Mouse (Mus musculus) cerebellum, adult 9-11 months (tissue): Measurements from ENCODE around the gene Evc.
A peak's percentile ranks its signal among the peaks of the same experiment; 100 is the strongest.

Source experiments
- DNase-seq: peaks from one replicate; pipeline ENCODE4 v3.0.0; 2022

Gene Evc

DNA sequence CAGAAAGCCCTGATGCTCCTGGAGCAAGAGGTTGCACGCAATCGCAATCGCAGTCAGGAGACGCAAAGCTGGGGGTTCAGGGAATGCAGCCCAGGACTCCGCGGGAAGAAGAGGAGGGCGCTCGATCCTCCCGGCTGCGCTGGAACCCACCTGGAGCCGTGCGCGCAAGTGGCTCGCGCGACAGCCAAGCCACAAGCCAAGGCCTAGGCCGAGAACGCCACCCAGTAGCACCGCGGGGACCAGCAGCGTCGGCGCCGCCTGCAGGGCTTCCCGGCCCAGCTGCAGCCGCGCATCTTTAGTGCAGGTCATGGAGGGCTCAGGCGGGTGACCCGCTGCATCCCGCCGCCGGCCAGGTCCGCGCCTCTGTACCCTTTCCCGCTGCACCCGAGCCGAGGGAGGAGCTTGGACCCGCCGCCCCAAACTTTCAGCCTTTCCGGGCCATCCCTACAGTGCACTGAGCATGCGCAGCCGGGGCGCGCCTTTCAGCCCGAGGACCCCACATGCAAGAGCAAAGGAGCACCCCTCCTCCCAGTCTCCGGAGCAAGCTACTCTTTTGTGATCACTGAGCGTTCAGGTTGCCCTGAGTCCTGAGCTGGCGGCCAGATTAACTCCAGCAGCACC lies at the start of gene Evc:
Evc (minus strand) TSS at position 410 of the 621 bp plus-strand sequence.
- DNase-seq: peak; percentile 11

DNA sequence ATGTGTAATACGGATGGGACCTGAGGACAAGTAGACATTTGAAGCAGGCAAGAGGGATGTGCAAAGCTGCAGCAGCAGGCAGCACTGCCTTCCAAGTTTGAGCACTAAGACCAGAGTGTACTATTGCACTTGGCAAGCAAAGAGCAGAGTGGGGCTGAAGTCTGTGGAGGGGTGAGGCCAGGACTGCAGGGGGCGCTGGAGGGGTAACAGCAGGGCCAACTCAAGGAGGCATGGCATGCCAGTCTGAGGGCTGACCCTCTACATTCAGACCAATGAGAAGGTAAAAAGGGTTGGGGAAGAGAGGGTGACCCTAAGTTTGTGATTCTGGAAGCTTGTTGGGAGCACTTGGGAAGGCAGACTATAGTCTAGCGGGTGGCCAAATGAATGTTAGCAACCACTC lies 46.9 kb upstream of the Evc start:
- no peak for DNase-seq

DNA sequence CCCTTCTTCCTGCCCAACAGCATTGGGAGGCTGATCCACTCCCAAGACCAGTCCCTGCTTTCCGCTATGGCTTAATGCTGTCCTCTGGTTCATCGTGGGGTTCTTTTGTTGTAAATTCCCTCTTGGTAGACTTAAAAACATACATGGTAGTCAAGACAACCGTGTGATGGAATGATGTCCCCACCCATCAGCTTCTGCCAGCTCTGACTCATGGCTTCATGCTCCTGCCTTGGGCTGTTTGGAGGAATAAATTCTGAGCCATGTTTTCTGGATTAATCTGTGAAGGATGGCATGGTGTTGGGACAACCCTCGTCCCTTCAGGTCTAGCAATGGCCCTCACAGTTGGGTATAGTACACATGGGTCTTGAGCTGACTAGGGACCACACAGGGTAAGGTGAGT lies 43.9 kb upstream of the Evc start:
- no peak for DNase-seq

DNA sequence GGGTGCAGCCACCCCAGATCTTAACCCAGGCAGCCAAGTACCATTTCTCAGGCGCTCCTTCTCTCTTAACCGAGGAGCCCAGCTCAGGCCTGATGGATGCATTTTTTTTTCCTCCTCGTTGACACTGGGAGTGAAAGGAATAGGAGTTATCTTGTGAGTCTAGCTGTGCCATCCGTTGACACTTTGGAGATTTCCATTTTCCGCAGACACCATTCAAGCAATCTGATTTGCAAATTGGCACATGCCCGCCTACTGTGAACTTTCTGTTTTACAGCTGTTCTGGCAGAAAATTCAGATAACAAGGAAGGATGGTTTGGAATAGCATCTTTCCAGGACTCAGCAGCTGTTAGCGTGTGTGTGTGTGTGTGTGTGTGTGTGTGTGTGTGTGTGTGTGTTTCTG lies 40.7 kb upstream of the Evc start:
- DNase-seq: no peak

DNA sequence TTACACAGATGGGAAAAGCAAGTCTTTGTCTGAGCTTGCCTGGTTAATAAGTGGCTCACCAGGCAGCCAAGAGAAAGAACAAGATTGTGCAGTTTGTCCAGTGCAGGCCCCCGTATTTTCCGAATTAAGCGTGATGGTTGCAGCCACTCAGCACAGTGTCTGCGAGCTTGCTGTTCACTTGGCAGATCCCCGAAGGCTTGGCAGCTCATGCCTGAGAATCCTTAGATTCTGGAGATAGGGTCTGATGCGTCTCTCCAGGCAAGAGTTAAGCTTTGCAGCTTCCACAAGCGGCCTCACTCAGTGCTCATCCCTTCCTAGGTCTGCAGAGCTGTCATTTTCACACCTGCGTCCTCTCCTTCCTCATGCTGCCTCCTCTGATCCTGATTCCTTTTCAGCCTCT lies 32.1 kb upstream of the Evc start:
- no peak for DNase-seq

DNA sequence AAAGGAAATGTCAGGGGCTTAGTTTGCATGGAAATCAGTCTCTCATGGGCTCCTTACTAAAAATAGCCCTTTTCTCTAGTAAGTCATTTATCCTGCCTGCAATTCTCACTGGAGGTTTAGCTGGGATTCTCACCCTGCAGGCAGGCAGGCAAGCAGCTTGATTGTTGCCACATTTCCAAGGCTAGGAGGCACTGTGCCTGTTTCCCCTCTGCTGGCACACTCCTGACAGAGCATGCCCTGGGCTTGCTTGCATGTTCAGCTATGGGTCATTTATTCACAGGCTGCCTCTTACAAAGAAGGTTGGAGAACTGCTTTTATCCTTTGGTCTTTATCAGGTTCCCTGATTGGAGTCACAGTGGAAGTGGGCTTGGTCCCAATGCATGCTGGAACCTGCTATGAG lies 29.1 kb upstream of the Evc start:
- no peak for DNase-seq

DNA sequence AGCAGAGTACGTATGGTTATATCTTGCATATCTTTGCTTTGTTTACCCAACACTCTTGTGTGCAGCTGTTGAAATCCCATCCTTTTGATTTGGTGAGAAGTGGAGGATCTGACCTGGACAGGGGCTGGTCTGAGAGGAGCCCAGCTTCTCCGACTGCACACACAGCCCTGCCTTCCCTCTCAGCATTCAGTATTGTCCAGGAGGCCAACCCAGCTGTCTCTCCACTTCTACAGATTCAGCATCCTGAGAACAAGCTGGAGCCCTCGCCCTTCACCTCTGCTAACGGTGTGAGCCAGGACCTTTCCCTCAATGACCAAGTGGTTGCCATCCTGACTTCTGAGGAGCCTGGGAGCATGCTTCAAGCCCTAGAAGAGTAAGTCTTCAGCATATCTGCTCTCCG lies 26.6 kb upstream of the Evc start:
- no peak for DNase-seq

DNA sequence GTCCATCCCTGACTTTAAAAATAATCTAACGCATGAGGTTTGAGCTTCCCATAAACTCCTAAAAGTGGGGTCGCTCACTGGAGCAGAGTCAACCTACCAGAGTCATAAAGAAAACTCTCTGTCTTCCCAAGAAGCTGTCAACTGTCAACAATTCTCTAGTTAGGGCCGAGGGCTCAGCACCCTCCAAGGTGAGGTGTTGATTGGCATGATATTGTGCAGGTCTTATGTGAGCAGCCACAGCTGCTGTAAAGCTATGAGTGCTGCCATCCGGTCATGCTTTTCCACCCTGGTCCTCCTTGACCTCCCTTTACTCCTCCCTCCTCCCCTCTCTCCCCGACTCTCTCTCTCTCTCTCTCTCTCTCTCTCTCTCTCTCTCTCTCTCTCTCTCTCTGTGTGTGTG lies 25.9 kb upstream of the Evc start:
- DNase-seq: no peak

DNA sequence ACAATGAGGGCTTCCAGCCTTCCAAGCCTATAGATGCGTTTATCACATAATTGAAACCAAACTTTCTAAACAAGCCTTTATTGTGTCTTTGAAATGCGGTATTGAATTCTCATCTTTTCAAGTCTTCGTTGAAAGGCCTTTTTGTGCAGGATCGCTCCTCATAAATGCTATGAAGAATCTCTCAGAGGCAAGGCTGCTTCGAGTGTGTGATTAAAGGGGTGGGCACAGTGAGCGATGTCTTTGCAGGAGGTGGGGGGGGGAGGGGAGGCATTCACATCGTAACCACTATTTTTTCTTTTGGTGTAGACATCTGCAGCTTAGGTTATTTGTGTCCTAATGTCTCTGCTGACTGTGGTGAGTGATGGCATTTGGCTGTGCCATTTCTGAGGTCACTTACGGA lies 19.3 kb upstream of the Evc start:
- no peak for DNase-seq

DNA sequence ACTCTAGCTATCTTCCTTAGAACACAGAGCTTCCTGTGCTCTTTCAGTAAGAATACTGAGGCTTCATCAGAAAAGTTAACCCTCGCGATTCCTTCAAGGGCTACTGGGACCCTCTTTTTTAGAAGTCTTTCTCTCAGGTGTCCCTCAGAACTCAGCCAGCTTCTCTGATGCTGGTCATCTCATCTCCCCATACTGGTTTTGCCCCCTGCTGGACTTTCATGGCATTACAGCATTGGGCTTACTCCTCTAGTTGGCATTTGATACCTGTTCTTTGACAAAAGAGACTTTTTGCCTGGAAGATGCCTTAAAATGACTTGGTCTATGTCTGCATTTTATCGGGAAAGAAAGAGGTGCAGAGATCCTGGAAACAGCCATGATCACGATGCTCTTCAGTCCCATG lies 17.7 kb upstream of the Evc start:
- DNase-seq: no peak

DNA sequence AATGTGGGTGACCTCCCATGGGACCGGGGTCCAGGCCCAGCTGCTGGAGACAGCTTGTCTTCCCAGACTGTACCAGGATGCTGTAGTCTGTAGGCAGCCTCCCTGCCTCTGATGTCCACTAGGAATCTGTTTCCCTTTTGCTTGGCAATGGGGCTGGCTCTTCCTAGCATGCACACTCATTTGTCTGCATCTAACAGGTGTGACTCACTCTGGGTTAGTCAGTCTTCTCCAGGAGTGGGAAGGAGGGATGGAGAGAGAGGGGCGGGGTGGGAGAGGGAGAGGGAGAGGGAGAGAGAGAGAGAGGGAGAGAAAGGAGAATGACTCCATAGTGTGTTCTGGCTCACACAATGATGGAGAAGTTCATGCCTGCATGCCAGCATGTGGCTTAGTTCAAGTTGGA lies 15.1 kb upstream of the Evc start:
- DNase-seq: no peak

DNA sequence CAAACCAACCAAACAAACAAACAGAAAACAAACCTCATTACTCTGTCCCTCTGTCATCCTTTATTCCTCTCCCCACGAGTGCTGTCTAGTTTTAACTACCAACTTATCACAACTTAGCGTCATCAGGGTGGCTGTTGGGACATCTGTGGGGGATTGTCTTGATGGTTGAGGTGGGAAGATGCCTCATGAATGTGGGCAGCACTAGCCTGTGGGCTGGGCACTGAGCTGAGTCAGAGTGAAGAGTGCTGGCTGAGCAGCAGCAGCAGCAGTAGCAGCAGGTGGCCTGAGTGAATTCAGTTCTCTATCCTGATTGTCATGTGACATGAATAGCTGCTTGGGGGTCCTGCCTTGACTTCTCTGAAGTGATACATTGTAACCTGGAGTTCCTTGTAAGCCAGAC lies 7.3 kb upstream of the Evc start:
- DNase-seq: no peak

DNA sequence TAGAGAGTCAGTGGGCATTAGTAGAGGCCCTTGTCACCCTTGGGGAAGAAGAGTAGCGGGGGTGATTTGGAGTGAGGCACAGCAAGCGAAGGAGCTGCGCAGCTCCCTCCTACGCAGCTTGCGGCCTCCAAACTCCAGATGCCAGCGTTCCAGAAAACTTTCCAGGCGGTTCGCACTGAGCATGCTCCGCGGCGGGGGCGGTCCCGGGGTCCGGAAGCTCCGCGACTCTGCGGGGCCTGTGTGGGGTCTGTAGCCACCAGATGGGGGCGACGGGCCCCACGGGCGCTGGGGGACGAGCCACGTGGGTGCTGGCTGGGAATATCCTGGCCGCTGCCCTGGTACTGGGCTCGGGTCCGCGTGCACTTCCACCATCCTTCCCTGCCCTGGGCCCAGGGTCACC lies 1.6 kb upstream of the Evc start, which contains the start of gene Evc2:
Evc2 (plus strand) TSS at position 212 of the 400 bp plus-strand sequence.
- peak; percentile 12 for DNase-seq

DNA sequence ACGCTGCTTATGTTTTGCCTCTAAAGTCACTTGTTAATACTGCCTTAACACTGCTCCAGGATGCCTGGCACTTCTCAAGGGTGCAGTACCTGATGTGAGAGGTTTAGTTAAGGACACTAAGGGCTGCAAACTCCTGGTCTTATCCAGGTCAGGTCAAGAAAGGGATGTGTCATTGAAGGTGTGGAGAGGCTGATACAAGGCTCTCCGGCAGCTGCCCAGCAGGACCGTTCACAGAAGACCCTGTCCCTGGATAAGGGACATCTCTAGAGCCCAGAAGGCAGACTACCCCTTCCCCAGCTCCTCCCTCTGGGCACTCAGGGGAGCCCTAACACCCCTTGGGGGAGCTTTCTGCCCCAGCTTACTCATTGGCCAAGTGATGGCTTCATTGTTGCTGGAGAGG lies 1.0 kb upstream of the Evc start:
- no peak for DNase-seq

DNA sequence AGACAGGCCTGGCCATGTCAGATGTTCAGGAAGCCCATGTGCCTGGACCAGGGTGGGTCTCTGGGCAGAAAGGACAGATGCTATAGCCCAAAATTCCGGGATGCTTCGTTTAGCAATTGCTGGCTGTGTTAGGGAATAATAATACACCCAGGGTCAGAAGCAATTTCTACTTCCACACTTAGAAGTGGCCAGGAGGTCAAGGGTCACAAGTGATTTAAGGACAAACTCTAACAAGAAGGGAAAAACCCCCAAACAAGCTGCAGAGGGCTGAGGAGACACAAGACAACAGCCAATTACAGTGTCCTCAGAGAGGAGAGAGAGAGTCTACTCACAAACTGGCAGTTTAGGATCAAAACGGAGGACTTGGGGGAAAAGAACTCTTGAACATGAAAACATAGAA lies 1.6 kb downstream of the Evc start:
- DNase-seq: no peak

DNA sequence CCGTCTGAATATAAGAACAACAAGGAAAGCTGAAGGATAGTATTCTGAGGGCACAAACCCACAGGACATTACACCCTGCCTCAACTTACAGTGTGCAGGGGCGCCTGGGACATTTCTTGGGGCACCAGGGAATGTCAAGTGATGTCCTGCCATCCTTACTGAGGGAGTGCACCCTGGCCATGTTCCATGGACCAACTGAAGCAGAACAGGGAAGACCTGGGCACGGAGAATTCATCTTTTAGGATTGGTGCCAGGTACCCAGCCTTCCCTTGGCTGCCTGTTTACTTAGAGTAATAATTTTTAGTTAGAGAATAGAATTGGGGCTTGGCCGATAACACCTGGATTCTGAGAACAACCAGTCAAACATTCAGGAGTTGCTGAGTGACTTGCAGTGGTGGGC lies 4.6 kb downstream of the Evc start:
- no peak for DNase-seq

DNA sequence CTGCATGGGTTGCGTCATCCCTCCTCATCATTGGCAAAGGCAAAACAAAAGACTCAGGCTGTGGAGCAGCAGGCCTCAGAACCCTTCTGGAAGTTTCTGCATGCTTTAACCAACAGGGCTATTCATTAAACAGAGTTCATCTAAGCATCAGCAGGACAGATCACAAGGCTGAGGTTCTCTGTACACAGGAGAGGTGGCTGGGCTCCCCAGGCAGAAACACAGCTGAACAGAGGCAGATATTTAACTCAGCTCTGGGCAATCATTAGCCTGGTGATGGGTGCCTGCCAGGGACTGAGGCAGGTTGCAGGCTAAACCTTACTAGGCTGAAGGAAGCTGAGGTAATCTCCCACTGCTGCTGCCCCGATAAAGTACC lies 5.6 kb downstream of the Evc start:
- DNase-seq: no peak

DNA sequence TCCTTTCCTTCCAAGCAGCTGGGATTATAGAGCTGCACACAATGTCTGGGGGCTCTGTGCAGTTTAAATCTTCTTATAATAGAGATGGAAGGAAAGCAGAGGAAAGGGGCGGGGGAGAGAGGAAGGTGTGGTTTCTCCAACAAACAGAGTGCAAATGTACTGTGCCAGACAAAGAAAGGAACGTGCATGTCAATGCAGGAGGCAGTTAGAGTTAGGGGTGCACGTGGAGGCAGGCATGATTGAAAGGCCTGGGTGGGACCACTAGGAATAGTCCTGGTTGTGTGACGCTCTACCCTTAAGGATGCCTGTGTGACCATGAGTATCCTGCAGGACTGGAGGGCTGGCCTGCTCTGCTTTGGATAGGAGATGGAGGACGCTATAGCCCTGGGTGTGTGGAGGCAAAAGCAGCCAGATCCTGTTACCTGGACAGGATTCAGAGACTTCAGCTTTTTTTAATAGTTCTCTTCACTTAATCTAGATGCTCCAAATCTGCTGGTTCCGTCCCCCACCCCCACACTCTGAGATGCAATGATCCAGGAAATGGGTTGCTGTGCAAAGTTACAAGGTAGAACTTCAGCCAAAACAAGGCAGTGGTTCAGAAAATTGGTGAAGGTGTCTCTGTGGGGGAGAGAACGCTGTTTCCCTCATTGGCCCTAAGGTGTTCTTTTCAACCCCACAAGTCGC lies 6.1 kb downstream of the Evc start:
- no peak for DNase-seq

DNA sequence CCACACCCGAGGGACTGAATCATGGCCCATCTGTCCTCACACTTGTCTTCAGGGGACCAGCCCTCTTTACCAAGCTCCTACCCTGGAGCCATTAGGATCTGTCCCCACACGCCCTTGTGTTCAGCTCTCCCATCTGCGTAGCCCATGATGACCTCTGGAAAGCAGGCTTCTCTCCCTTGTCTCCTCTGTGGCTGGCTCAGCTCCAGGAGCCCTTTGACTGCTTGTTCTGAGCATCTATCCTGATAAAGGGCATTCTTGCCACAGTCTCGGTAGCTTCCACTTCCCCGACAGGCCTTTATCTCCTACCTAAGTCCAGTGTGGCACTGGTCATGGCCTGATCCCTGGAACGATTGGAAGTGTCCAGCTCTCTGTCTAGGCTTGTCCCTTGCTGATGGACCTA lies 10.0 kb downstream of the Evc start:
- DNase-seq: no peak

DNA sequence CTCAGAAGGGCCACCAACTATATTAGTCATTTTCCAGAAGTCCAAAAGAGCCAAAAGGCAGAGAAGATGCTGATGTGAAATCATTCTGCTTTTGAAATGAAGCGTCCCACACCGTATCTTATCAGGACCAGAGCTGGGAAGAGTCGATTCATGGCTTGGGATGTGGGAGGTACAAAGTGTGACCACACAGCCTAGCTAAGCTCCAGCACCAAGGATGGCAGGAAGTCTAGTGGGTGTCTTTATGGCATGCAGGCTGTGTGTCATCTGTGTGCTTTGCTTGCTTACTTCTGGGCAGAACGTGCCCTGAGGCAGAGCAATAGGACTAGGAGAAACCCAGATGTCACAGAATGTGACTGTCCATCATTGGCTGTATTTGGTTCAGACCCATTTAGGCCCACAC lies 15.9 kb downstream of the Evc start:
- DNase-seq: no peak

DNA sequence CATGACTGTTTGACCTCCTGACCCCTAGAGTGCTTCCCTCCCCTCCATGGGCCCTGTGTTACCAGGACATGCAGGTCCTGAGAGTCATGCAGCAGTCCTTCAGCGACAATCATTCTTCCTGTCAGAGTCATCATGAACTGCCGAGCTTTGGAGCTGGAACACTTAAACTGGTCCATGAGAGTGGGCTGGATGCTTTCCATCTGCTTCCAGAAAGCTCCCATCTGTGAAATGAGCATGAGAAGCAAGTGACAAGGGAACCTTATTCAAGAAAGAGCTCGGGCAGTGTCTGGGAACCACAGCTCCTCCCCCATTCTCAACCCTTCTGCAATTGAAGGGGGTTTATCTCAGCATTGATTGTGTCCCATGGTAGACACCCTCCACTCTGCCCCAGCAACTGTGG lies 16.5 kb downstream of the Evc start:
- DNase-seq: no peak

DNA sequence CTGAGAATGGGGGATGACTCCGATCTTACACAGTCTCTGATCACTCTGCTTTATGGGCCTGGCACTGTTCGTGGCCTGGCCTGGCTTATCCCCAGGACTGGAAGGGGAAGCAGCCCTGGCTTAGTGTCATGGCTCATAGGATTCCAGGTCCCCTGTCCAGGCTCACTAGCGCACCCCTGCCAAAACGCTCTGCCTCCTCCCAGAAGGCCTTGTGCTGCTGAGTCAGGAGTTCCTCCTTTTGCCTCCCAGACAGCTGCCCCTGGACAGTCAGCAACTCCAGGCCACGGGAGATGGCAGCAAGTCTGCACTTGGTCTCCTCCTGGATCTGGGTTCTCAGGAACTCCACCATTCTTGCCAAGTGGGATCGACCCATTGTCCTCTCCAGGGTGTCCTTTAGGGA lies 18.0 kb downstream of the Evc start:
- no peak for DNase-seq

DNA sequence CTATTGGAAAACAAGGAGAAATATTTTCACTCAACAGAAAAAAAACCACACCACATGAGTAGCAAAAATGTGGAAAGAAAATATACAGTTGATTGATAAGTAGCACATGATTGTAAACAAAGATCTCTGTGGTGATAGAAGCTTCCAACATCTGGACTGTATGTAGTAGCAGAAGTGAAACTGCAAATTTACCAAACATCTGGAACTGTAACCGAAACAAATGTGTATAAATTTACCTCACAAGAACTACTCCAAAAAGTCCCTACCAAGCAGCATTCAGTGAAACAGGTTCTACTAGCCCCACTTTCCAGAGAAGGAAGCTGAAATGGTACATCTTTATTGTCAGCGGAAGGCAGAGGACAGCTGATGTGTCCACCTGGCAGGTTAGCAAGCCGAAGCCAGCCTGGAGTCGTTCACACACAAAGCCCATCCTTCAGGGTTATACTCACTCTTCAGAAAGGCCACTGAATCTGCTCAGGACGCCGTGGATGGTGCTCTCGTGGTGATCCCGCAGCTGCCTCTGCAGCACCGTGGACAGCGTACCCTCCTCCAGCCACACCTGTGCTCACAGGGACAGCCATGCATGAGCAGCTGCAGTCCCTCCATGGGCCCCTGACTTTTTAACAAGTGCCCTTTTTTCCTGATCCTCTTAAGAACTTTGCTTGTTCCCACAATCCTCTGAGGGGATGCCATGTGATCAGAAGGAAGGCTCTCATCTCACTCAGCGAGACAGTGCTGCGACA lies 23.5 kb downstream of the Evc start:
- no peak for DNase-seq

DNA sequence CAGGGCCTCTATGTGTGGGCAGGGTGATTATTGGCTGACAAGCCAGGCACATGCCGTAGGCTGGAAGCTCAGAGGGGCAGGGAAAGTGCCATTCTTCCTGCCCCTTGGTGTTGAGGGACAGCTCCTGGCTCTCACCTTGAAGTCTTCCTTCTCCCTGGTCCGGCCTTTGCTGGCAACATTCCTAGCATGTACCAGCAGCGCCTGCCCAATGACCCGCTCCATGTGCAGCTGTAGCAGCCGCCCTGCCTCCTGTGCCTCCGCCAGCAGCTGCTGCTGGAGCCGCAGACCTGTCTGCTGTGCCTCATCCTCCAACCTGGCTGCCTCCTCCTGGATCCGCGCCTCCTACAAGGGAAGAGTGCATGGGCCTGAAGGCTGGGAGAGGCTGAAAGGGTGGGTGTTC lies 26.7 kb downstream of the Evc start:
- DNase-seq: no peak

DNA sequence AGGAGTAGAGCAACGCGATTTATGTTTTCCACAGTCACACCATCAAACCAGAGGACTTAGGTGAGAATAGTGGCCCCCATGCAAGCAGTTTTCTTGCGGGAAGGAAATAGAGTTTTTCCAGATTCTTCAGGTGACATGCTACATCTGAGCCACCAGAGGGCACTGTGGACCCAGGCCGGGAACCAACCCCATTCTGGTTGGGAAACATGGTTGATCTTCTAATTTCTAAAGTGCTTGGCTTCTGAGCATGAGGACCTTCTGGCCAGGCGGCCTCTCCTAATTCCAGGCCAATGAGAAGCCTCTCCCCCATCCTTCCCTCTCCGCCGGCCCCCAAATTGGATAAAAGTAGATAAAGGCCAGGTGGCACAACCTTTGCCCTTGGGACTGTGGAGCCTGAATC lies 38.3 kb downstream of the Evc start:
- DNase-seq: no peak
